Mouse (Mus musculus): ENCODE data around the gene Serpinb9c.
"Not testable (repeated sequence)": the region's sequence is repeated elsewhere in the genome, so short reads cannot be mapped to it uniquely, and the experiment has no call there.

The Serpinb9c gene

GRCm38 (mm10) chr13:33159642-33160041 lies at the start of gene Serpinb9c:
Serpinb9c (minus strand) TSS chr13:33159742.
- no peak for DNase-seq

- DNase-seq: no peak
Measured at GRCm38 (mm10) chr13:33199740-33200139, 40.2 kb upstream of the Serpinb9c start.

GRCm38 (mm10) chr13:33192659-33193058 lies 33.1 kb upstream of the Serpinb9c start, which contains the start of gene Serpinb9d:
Serpinb9d (plus strand) TSS chr13:33192959.
- no peak for DNase-seq

GRCm38 (mm10) chr13:33190486-33190885 lies 30.9 kb upstream of the Serpinb9c start:
- not testable (repeated sequence) for DNase-seq

- no peak for DNase-seq
Measured at GRCm38 (mm10) chr13:33141435-33141834, 18.1 kb downstream of the Serpinb9c start.

- peak; percentile 32 for DNase-seq
Measured at GRCm38 (mm10) chr13:33137717-33138116, 21.8 kb downstream of the Serpinb9c start.

GRCm38 (mm10) chr13:33113054-33113453 lies 46.5 kb downstream of the Serpinb9c start:
- DNase-seq: no peak

- DNase-seq: no peak
Measured at GRCm38 (mm10) chr13:33105626-33106025, 53.9 kb downstream of the Serpinb9c start.
